Comparison of ENCODE assay signal across 20 mouse cellular contexts in genomic region chr4:102895866-102896265, GRCm38 (mm10).
DNase-seq lines count a peak whose midpoint lies in the region; ATAC-seq and TF ChIP-seq lines count a peak whose summit lies in the region.
"Had no signal": no experiment of that assay in that cellular context is flagged by ENCODE, and none has a peak within 500 bp of the region (broad histone marks: within the 10 kb centered on the region; RNA-seq: fewer than 3 reads in every experiment).

No protein-coding gene starts in this region.

- no peaks in the 10 kb centered on the region for H3K36me3 ChIP-seq in kidney, adult 2 months (ENCODE audit: control insufficient read depth, insufficient read depth, low read length)
- no peaks in the 10 kb centered on the region for H3K36me3 ChIP-seq in liver, adult 2 months (ENCODE audit: control insufficient read depth, insufficient read depth, low read length)
- H3K36me3 ChIP-seq in liver, postnatal 0 days (replicated peaks; ENCODE audit: insufficient read depth, low read length) = no peaks in the 10 kb centered on the region
- no peaks in the 10 kb centered on the region for H3K36me3 ChIP-seq in limb, embryonic 10.5 days
- H3K36me3 ChIP-seq in intestine, embryonic 15.5 days = no peaks in the 10 kb centered on the region
- H3K36me3 ChIP-seq: embryonic facial prominence, embryonic 12.5 days; G1E had no signal

- no peak for TF ChIP-seq CTCF in kidney, adult 2 months (conservative IDR thresholded peaks at IDR 0.05; ENCODE audit: insufficient read depth, insufficient read length, low read depth, low read length)
- no peak for TF ChIP-seq CTCF in liver, adult 2 months (IDR thresholded peaks at IDR 0.05; ENCODE audit: low read depth, low read length)
- TF ChIP-seq CTCF in liver, postnatal 0 days (IDR thresholded peaks at IDR 0.05; ENCODE audit: low read depth) = no peak

- H3K27ac ChIP-seq in kidney, adult 2 months (ENCODE audit: insufficient read depth, low read depth, low read length) = no peak overlapping the region
- H3K27ac ChIP-seq in liver, adult 2 months (replicated peaks; ENCODE audit: insufficient read depth, low read depth, low read length) = no peak overlapping the region
- H3K27ac ChIP-seq in liver, postnatal 0 days (ENCODE audit: low read depth) = no peak overlapping the region
- no peak overlapping the region for H3K27ac ChIP-seq in limb, embryonic 10.5 days
- no peak overlapping the region for H3K27ac ChIP-seq in intestine, embryonic 15.5 days
- H3K27ac ChIP-seq: embryonic facial prominence, embryonic 10.5 days; embryonic facial prominence, embryonic 12.5 days; forebrain, embryonic 13.5 days; forebrain, embryonic 15.5 days had no signal

- no peak overlapping the region for H3K4me3 ChIP-seq in kidney, adult 2 months (ENCODE audit: insufficient read depth, low read depth, low read length)
- H3K4me3 ChIP-seq in liver, adult 2 months (ENCODE audit: insufficient read depth, low read depth, low read length) = no peak overlapping the region
- no peak overlapping the region for H3K4me3 ChIP-seq in liver, postnatal 0 days (ENCODE audit: low read depth, low read length)
- no peak overlapping the region for H3K4me3 ChIP-seq in limb, embryonic 10.5 days
- no peak overlapping the region for H3K4me3 ChIP-seq in intestine, embryonic 15.5 days (replicated peaks)
- H3K4me3 ChIP-seq: embryonic facial prominence, embryonic 10.5 days; embryonic facial prominence, embryonic 12.5 days; forebrain, embryonic 13.5 days; forebrain, embryonic 15.5 days had no signal

- H3K4me1 ChIP-seq in kidney, adult 2 months (ENCODE audit: control insufficient read depth, insufficient read depth, low read length) = no peaks in the 10 kb centered on the region
- H3K4me1 ChIP-seq in liver, adult 2 months (ENCODE audit: control insufficient read depth, insufficient read depth, low read length) = no peaks in the 10 kb centered on the region; the same call in 1 of the 2 replicates
- no peaks in the 10 kb centered on the region for H3K4me1 ChIP-seq in liver, postnatal 0 days (ENCODE audit: insufficient read depth)
- H3K4me1 ChIP-seq in limb, embryonic 10.5 days = no peaks in the 10 kb centered on the region
- H3K4me1 ChIP-seq in intestine, embryonic 15.5 days (replicated peaks) = no peaks in the 10 kb centered on the region
- H3K4me1 ChIP-seq: embryonic facial prominence, embryonic 10.5 days; embryonic facial prominence, embryonic 12.5 days; forebrain, embryonic 13.5 days; forebrain, embryonic 15.5 days had no signal

- no peak overlapping the region for H3K9ac ChIP-seq in liver, adult 2 months (ENCODE audit: low read depth, low read length)
- no peak overlapping the region for H3K9ac ChIP-seq in liver, postnatal 0 days (replicated peaks)
- H3K9ac ChIP-seq in intestine, embryonic 15.5 days = no peak overlapping the region
- H3K9ac ChIP-seq: embryonic facial prominence, embryonic 12.5 days; forebrain, embryonic 13.5 days; forebrain, embryonic 15.5 days had no signal

- peak; percentile 52 for DNase-seq in kidney, adult 2 months
- no peak for DNase-seq in kidney, adult 11 months
- peak; percentile 2 for DNase-seq in liver, adult 2 months (ENCODE audit: extremely low read depth, low read depth, low spot score)
- no peak for DNase-seq in liver, postnatal 0 days
- DNase-seq in limb, embryonic 10.5 days (ENCODE audit: low spot score) = peak; percentile 6
- DNase-seq: adrenal gland, adult 8-10 months; adrenal gland, postnatal 14 days; adrenal gland, postnatal 36 days; cerebellum, adult 11-12 months; cerebellum, adult 2 months; cerebellum, adult 9-10 months; cerebellum, postnatal 25 days had no signal

- WGBS in kidney, adult 2 months = 97% methylated on average over 2 of the region's 2 CpGs
- 95% methylated on average over 2 of the region's 2 CpGs for WGBS in liver, adult 2 months
- WGBS in liver, postnatal 0 days (ENCODE audit: insufficient replicate concordance) = 96% methylated on average over 2 of the region's 2 CpGs
- 97% methylated on average over 2 of the region's 2 CpGs for WGBS in limb, embryonic 10.5 days
- WGBS in intestine, embryonic 15.5 days = 99% methylated on average over 2 of the region's 2 CpGs

- no peak for TF ChIP-seq POLR2A in kidney, adult 2 months (IDR thresholded peaks at IDR 0.05; ENCODE audit: low read depth, low read length)
- TF ChIP-seq POLR2A in liver, adult 2 months (IDR thresholded peaks at IDR 0.05; ENCODE audit: extremely low read depth, insufficient read depth, low read length) = no peak

- H3K4me2 ChIP-seq in liver, postnatal 0 days (ENCODE audit: low read depth, low read length) = no peak overlapping the region
- no peak overlapping the region for H3K4me2 ChIP-seq in intestine, embryonic 15.5 days (replicated peaks)
- H3K4me2 ChIP-seq: embryonic facial prominence, embryonic 12.5 days; forebrain, embryonic 13.5 days; forebrain, embryonic 15.5 days had no signal

- no peaks in the 10 kb centered on the region for H3K79me2 ChIP-seq in liver, adult 2 months (ENCODE audit: control insufficient read depth, insufficient read depth, low read length)

- no peak for TF ChIP-seq EP300 in liver, postnatal 0 days (IDR thresholded peaks at IDR 0.05; ENCODE audit: low read depth)

- peaks cover 6% of the 10 kb centered on the region; the same call in 1 of the 2 replicates for H3K9me3 ChIP-seq in liver, postnatal 0 days (ENCODE audit: low read length)
- no peaks in the 10 kb centered on the region for H3K9me3 ChIP-seq in limb, embryonic 10.5 days (replicated peaks)
- H3K9me3 ChIP-seq in intestine, embryonic 15.5 days = 0 out of 2 replicates have a peak, but pooled peaks cover 3% of the 10 kb centered on the region

- no peaks in the 10 kb centered on the region for H3K27me3 ChIP-seq in kidney, adult 2 months (replicated peaks; ENCODE audit: control insufficient read depth, insufficient read depth, low read length)
- H3K27me3 ChIP-seq in liver, adult 2 months (ENCODE audit: control insufficient read depth, insufficient read depth, low read length) = no peaks in the 10 kb centered on the region
- no peaks in the 10 kb centered on the region for H3K27me3 ChIP-seq in liver, postnatal 0 days (ENCODE audit: insufficient read depth, low read length)
- no peaks in the 10 kb centered on the region for H3K27me3 ChIP-seq in limb, embryonic 10.5 days (ENCODE audit: low read depth, poor library complexity, severe bottlenecking)
- no peaks in the 10 kb centered on the region for H3K27me3 ChIP-seq in intestine, embryonic 15.5 days (replicated peaks)
- H3K27me3 ChIP-seq: embryonic facial prominence, embryonic 12.5 days; forebrain, embryonic 13.5 days; forebrain, embryonic 15.5 days; Patski had no signal

- ATAC-seq in liver, postnatal 0 days = no peak
- no peak for ATAC-seq in intestine, embryonic 15.5 days
- ATAC-seq: activated CD4-positive, CD25-positive, alpha-beta regulatory T cell, adult 4 months; forebrain, embryonic 13.5 days; forebrain, embryonic 15.5 days; Patski had no signal

Comparison
In these comparisons a context has a peak if more than half of its experiments do, and no peak if none do; other contexts are left out.
1. DNase-seq: peak in kidney, adult 2 months (single experiment), liver, adult 2 months (single experiment) and limb, embryonic 10.5 days (single experiment); none in kidney, adult 11 months (single experiment) and liver, postnatal 0 days (single experiment).